Mouse (Mus musculus): ENCODE measurements at regions not wholly inside any gene's neighbourhood (a gene's known extent, or its start where the extent isn't known, plus 50 kb on each side); places are given as distances from the start of the nearest gene placed in this dataset.

DNA sequence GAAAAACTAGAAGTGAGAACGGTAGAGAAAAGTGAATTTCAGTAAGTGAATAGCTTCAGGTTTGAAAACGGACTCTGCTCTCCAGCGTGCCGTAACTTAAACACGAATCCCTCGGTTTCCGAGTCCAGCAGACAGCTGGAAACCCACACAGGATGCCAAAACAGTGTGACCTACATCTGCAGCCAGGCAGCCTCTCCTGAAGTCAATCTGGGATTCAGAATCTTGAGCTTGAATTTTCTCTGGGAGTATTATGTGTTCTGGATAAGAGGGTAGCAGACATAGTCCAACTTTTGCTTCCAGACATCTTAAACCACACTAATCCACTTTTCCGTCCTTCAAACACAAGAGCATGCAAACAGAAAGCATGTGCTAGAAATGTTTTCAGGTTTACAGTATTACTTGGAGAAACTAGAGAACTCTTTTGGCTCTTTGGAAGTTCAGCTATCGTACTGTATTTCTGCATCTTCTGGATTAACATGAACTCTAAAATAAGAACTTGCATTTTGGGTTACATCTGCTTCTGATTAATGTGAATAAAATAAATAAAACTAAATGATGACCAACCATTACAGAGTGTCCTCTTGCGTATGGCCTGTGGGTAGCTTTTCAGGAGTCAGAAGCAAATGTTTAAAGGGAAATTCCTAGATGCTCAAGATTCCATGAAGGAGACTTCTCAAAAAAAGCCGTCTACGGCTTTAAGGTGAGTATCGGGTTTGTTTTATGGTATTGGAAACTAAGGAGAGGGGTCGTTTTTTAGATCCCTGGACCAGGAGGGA lies 89.4 kb upstream of the Spats2l start:
- no peak overlapping the region for H3K27ac ChIP-seq (replicated peaks)
- H3K9ac ChIP-seq, result no peak overlapping the region
- no peak for ATAC-seq (ENCODE audit: low read depth)
- H3K4me3 ChIP-seq, result no peak overlapping the region
- 0 out of 2 replicates have a peak, but pooled peaks cover 4% of the 10 kb centered on the region for H3K9me3 ChIP-seq
- no peaks in the 10 kb centered on the region for H3K4me1 ChIP-seq (replicated peaks)
- no peaks in the 10 kb centered on the region for H3K36me3 ChIP-seq
- no peak overlapping the region for H3K4me2 ChIP-seq
- WGBS, result 79% methylated on average over 14 of the region's 14 CpGs
- H3K27me3 ChIP-seq, result no peaks in the 10 kb centered on the region

DNA sequence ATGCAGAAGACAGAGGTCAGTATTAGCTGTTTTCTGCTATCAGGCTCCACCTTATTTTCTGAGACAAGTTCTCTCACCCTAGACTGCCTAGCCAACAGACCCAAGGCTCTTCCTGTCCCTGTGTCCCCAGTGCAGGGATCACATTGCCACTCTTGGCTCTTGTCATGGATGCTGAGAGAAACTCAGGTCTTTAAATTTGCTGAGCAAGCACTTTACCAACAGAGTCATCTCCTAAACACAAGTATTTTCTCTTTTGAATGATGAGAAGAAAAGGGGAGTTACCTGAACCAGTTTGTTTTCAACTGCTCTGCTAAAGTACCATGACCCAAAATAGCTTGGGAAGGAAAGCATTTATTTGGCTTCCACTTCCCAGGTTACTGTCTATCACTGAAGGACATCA lies 84.7 kb upstream of the Spats2l start:
- no peaks in the 10 kb centered on the region for H3K27me3 ChIP-seq
- H3K4me2 ChIP-seq, result no peak overlapping the region
- no peaks in the 10 kb centered on the region for H3K36me3 ChIP-seq
- ATAC-seq (ENCODE audit: low read depth), result no peak
- no peak overlapping the region for H3K27ac ChIP-seq (replicated peaks)
- no peak overlapping the region for H3K9ac ChIP-seq
- no peak overlapping the region for H3K4me3 ChIP-seq
- H3K4me1 ChIP-seq (replicated peaks), result no peaks in the 10 kb centered on the region
- 0 out of 2 replicates have a peak, but pooled peaks cover 4% of the 10 kb centered on the region for H3K9me3 ChIP-seq

DNA sequence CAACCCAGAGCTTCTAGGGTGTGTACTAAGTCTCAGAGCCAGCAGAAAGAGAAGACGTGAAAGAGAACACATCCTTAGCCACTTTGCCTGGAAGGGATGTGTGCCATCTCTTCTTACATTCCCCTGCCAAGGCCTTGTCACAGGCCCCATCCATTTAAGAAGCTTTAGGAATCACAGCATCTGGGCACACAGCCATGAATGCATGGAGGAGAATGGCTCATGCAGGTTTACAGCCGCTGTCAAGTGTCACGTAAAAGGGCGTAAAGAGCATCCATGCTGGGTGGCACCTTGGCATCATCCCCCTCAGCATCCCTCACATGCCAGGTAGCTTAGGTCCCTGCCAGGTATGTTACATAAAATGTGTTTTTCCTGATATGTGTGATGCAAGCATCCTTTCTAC lies 66.1 kb upstream of the Spats2l start:
- no peaks in the 10 kb centered on the region for H3K4me1 ChIP-seq (replicated peaks)
- WGBS, result 69% methylated on average over 4 of the region's 4 CpGs
- no peaks in the 10 kb centered on the region for H3K36me3 ChIP-seq
- no peak overlapping the region for H3K4me3 ChIP-seq
- H3K9ac ChIP-seq, result no peak overlapping the region
- no peak for ATAC-seq (ENCODE audit: low read depth)
- no peak overlapping the region for H3K4me2 ChIP-seq
- no peak overlapping the region for H3K27ac ChIP-seq (replicated peaks)
- H3K27me3 ChIP-seq, result no peaks in the 10 kb centered on the region
- no peaks in the 10 kb centered on the region for H3K9me3 ChIP-seq

DNA sequence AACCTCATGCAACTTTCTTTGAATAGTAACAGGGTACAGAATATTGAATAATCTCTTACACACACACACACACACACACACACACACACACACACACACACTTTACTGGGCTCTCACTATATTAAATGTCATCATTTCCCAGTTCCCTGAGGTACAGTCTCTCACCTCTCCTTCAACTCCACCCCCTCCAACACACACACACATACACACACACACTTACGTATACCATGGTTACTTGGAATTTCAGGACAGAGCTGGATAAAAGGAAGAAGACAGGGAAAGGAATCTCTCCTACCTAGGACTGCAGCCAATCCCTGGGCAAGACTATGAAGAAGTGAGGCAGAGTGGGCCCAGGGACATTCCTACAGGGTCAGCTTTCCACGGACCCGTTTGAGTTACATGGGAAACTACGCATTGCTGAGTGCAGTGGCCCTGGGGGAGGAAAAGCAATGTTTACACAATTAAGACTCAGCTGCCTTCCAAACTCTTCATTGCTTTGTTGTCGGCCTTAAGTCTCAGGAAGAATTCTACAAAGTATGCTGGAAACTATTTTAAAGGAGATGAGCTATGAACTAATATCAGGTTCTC lies 61.0 kb upstream of the Spats2l start:
- Histone ChIP-seq H3K9ac (no peak overlapping the region), H3K4me2 (no peak overlapping the region), H3K4me3 (no peak overlapping the region), H3K4me1 (replicated peaks) (no peaks in the 10 kb centered on the region), H3K9me3 (no peaks in the 10 kb centered on the region), H3K27ac (replicated peaks) (no peak overlapping the region), H3K27me3 (no peaks in the 10 kb centered on the region), H3K36me3 (no peaks in the 10 kb centered on the region)
- 79% methylated on average over 5 of the region's 5 CpGs for WGBS
- no peak for ATAC-seq (ENCODE audit: low read depth)

DNA sequence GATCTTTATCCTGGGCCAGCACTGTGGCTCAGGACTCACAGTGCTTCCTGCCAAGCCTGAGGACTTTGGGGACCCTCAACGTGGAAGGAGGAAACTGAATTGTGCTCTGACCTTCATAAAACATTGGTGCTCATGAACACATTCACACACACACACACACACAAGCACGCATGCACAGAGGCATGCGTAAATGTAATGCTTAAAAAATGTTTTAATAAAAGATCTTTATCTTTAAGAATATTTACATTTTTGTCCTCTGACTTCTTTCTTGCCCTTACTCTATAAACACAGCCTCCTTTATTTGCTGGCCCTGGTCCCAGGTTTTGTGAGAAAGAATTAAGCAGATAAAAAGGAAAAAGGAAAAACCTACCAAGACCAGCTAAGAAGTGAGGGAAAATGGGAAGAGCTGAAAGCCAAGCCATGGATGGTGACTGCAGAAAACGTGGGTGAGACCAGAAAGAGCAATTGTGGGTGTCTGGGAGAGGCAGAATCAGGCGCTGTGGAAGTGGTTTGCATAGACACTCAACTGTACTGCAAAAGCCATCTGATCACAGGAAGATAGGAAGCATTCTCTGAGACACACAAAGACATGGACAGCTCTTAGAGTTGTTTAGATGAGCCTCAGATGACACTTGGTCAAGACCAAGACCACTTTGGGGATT lies 56.7 kb upstream of the Spats2l start:
- H3K9me3 ChIP-seq, result no peaks in the 10 kb centered on the region
- H3K36me3 ChIP-seq, result no peaks in the 10 kb centered on the region
- ATAC-seq (ENCODE audit: low read depth), result no peak
- H3K9ac ChIP-seq, result no peak overlapping the region
- no peak overlapping the region for H3K4me3 ChIP-seq
- H3K4me1 ChIP-seq (replicated peaks), result no peaks in the 10 kb centered on the region
- H3K27me3 ChIP-seq, result no peaks in the 10 kb centered on the region
- no peak overlapping the region for H3K27ac ChIP-seq (replicated peaks)
- 79% methylated on average over 5 of the region's 5 CpGs for WGBS
- H3K4me2 ChIP-seq, result no peak overlapping the region

DNA sequence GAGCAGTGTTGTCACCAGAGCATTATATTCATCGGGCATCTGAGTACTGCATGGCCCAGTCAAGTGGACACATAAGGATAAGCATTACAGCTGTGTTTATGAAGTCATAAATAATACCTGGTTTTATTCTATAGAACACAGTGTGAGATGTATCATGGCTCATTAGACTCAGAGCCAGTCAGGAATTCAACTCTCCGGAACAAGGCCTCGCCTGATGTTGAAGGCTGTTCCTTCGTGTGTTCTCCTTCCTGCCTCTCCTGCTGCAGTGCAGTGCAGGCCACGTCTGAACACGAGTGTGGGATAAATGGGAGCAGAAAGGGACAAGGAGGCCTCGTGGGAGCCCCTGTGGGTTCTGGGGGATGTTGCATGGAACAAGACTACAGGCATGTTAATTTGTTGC lies 55.6 kb upstream of the Spats2l start:
- H3K27me3 ChIP-seq, result no peaks in the 10 kb centered on the region
- no peak overlapping the region for H3K27ac ChIP-seq (replicated peaks)
- no peak overlapping the region for H3K4me2 ChIP-seq
- no peaks in the 10 kb centered on the region for H3K9me3 ChIP-seq
- H3K4me3 ChIP-seq, result no peak overlapping the region
- no peak for ATAC-seq (ENCODE audit: low read depth)
- no peaks in the 10 kb centered on the region for H3K4me1 ChIP-seq (replicated peaks)
- 72% methylated on average over 7 of the region's 7 CpGs for WGBS
- no peaks in the 10 kb centered on the region for H3K36me3 ChIP-seq
- no peak overlapping the region for H3K9ac ChIP-seq
